Mouse (Mus musculus): ENCODE results near the gene Dmap1.

Gene Dmap1

GRCm38 (mm10) chr4:117656961-117657360, 25.1 kb downstream of the Dmap1 start:
- no peak for DNase-seq (ENCODE audit: extremely low spot score, low read depth, low spot score)

GRCm38 (mm10) chr4:117655500-117655863, 26.6 kb downstream of the Dmap1 start:
- no peak for DNase-seq (ENCODE audit: extremely low spot score, low read depth, low spot score)

GRCm38 (mm10) chr4:117654703-117655499, 27.2 kb downstream of the Dmap1 start:
- DNase-seq (ENCODE audit: extremely low spot score, low read depth, low spot score): no peak

- no peak for DNase-seq (ENCODE audit: extremely low spot score, low read depth, low spot score)
Measured at GRCm38 (mm10) chr4:117654016-117654702, 27.9 kb downstream of the Dmap1 start.

GRCm38 (mm10) chr4:117652727-117653126, 29.3 kb downstream of the Dmap1 start:
- no peak for DNase-seq (ENCODE audit: extremely low spot score, low read depth, low spot score)

GRCm38 (mm10) chr4:117651626-117652101, 30.4 kb downstream of the Dmap1 start:
- DNase-seq (ENCODE audit: extremely low spot score, low read depth, low spot score): no peak

GRCm38 (mm10) chr4:117646926-117647755, 34.9 kb downstream of the Dmap1 start:
- DNase-seq (ENCODE audit: extremely low spot score, low read depth, low spot score): no peak

GRCm38 (mm10) chr4:117646496-117646895, 35.6 kb downstream of the Dmap1 start:
- DNase-seq (ENCODE audit: extremely low spot score, low read depth, low spot score): no peak

GRCm38 (mm10) chr4:117645859-117646258, 36.2 kb downstream of the Dmap1 start:
- no peak for DNase-seq (ENCODE audit: extremely low spot score, low read depth, low spot score)

- DNase-seq (ENCODE audit: extremely low spot score, low read depth, low spot score): no peak
Measured at GRCm38 (mm10) chr4:117645031-117645435, 37.0 kb downstream of the Dmap1 start.

- no peak for DNase-seq (ENCODE audit: extremely low spot score, low read depth, low spot score)
Measured at GRCm38 (mm10) chr4:117641804-117642203, 40.3 kb downstream of the Dmap1 start.

- no peak for DNase-seq (ENCODE audit: extremely low spot score, low read depth, low spot score)
Measured at GRCm38 (mm10) chr4:117640925-117641703, 41.0 kb downstream of the Dmap1 start.

- DNase-seq (ENCODE audit: extremely low spot score, low read depth, low spot score): no peak
Measured at GRCm38 (mm10) chr4:117636891-117637613, 45.0 kb downstream of the Dmap1 start.

- no peak for DNase-seq (ENCODE audit: extremely low spot score, low read depth, low spot score)
Measured at GRCm38 (mm10) chr4:117636152-117636551, 45.9 kb downstream of the Dmap1 start.

- DNase-seq (ENCODE audit: extremely low spot score, low read depth, low spot score): no peak
Measured at GRCm38 (mm10) chr4:117634642-117635041, 47.4 kb downstream of the Dmap1 start.

GRCm38 (mm10) chr4:117633527-117633926, 48.5 kb downstream of the Dmap1 start:
- DNase-seq (ENCODE audit: extremely low spot score, low read depth, low spot score): no peak

- DNase-seq (ENCODE audit: extremely low spot score, low read depth, low spot score): no peak
Measured at GRCm38 (mm10) chr4:117630053-117630670, 51.9 kb downstream of the Dmap1 start.

GRCm38 (mm10) chr4:117628464-117628863, 53.6 kb downstream of the Dmap1 start:
- no peak for DNase-seq (ENCODE audit: extremely low spot score, low read depth, low spot score)
